Mouse (Mus musculus): Measurements from ENCODE around the gene Dclk1. TPM values are rescaled to one million over a fixed set of nuclear protein-coding genes. Genes with fewer than 3 reads are reported as not detected.

Dclk1 gene
- total and polyA plus RNA-seq, 2 experiments from 2014 or later: 213 to 214 TPM

GRCm38 (mm10) chr3:55545916-55546315, 303.8 kb downstream of the Dclk1 start:
- Histone ChIP-seq H3K27ac (no peak overlapping the region), H3K4me1 (ENCODE audit: insufficient read depth, low read length) (peaks cover 21% of the 10 kb centered on the region), H3K27me3 (ENCODE audit: insufficient read depth, low read length) (no peaks in the 10 kb centered on the region), H3K4me2 (ENCODE audit: low read depth, low read length) (no peak overlapping the region), H3K4me3 (ENCODE audit: low read length) (no peak overlapping the region), H3K9me3 (ENCODE audit: low read length) (no peaks in the 10 kb centered on the region), H3K36me3 (ENCODE audit: insufficient read depth, low read length) (no peaks in the 10 kb centered on the region), H3K9ac (replicated peaks; ENCODE audit: low read length) (no peak overlapping the region)
- no peak for DNase-seq (ENCODE audit: low spot score)
- no peak for TF ChIP-seq CTCF (IDR thresholded peaks at IDR 0.05; ENCODE audit: low read depth)
- no peak for ATAC-seq
- WGBS: 90% methylated on average over 9 of the region's 9 CpGs

GRCm38 (mm10) chr3:55547106-55547505, 304.9 kb downstream of the Dclk1 start:
- no peak overlapping the region for H3K4me3 ChIP-seq (ENCODE audit: low read length)
- no peak overlapping the region for H3K4me2 ChIP-seq (ENCODE audit: low read depth, low read length)
- DNase-seq (ENCODE audit: low spot score) (no peak), ATAC-seq (no peak)
- no peak for TF ChIP-seq CTCF (IDR thresholded peaks at IDR 0.05; ENCODE audit: low read depth)
- 75% methylated on average over 2 of the region's 2 CpGs for WGBS
- no peak overlapping the region for H3K27ac ChIP-seq
- H3K9me3 ChIP-seq (ENCODE audit: low read length): no peaks in the 10 kb centered on the region
- no peak overlapping the region for H3K9ac ChIP-seq (replicated peaks; ENCODE audit: low read length)
- H3K27me3 ChIP-seq (ENCODE audit: insufficient read depth, low read length): no peaks in the 10 kb centered on the region
- no peaks in the 10 kb centered on the region for H3K36me3 ChIP-seq (ENCODE audit: insufficient read depth, low read length)
- peaks cover 17% of the 10 kb centered on the region for H3K4me1 ChIP-seq (ENCODE audit: insufficient read depth, low read length)

GRCm38 (mm10) chr3:55549376-55549775, 307.2 kb downstream of the Dclk1 start:
- DNase-seq (ENCODE audit: low spot score): no peak
- no peak for ATAC-seq
- no peaks in the 10 kb centered on the region for H3K27me3 ChIP-seq (ENCODE audit: insufficient read depth, low read length)
- H3K27ac ChIP-seq: no peak overlapping the region
- no peak for TF ChIP-seq CTCF (IDR thresholded peaks at IDR 0.05; ENCODE audit: low read depth)
- H3K9me3 ChIP-seq (ENCODE audit: low read length): no peaks in the 10 kb centered on the region
- H3K4me1 ChIP-seq (ENCODE audit: insufficient read depth, low read length): peaks cover 1% of the 10 kb centered on the region
- no peak overlapping the region for H3K9ac ChIP-seq (replicated peaks; ENCODE audit: low read length)
- H3K4me3 ChIP-seq (ENCODE audit: low read length): no peak overlapping the region
- no peak overlapping the region for H3K4me2 ChIP-seq (ENCODE audit: low read depth, low read length)
- no peaks in the 10 kb centered on the region for H3K36me3 ChIP-seq (ENCODE audit: insufficient read depth, low read length)
- 91% methylated on average over 7 of the region's 7 CpGs for WGBS

- no peaks in the 10 kb centered on the region for H3K36me3 ChIP-seq (ENCODE audit: insufficient read depth, low read length)
- no peaks in the 10 kb centered on the region for H3K9me3 ChIP-seq (ENCODE audit: low read length)
- DNase-seq (ENCODE audit: low spot score): peak; percentile 54
- H3K4me2 ChIP-seq (ENCODE audit: low read depth, low read length): no peak overlapping the region
- no peak for ATAC-seq
- no peak overlapping the region for H3K9ac ChIP-seq (replicated peaks; ENCODE audit: low read length)
- TF ChIP-seq CTCF (IDR thresholded peaks at IDR 0.05; ENCODE audit: low read depth): no peak
- H3K4me3 ChIP-seq (ENCODE audit: low read length): no peak overlapping the region
- 64% methylated on average over 4 of the region's 4 CpGs for WGBS
- H3K4me1 ChIP-seq (ENCODE audit: insufficient read depth, low read length): no peaks in the 10 kb centered on the region
- H3K27me3 ChIP-seq (ENCODE audit: insufficient read depth, low read length): no peaks in the 10 kb centered on the region
- H3K27ac ChIP-seq: no peak overlapping the region
Observed at GRCm38 (mm10) chr3:55550962-55551361, 308.8 kb downstream of the Dclk1 start.

GRCm38 (mm10) chr3:55551912-55552311, 309.7 kb downstream of the Dclk1 start:
- no peaks in the 10 kb centered on the region for H3K9me3 ChIP-seq (ENCODE audit: low read length)
- H3K4me3 ChIP-seq (ENCODE audit: low read length): no peak overlapping the region
- H3K36me3 ChIP-seq (ENCODE audit: insufficient read depth, low read length): no peaks in the 10 kb centered on the region
- H3K4me1 ChIP-seq (ENCODE audit: insufficient read depth, low read length): no peaks in the 10 kb centered on the region
- no peak overlapping the region for H3K9ac ChIP-seq (replicated peaks; ENCODE audit: low read length)
- no peak overlapping the region for H3K27ac ChIP-seq
- DNase-seq (ENCODE audit: low spot score): no peak
- ATAC-seq: no peak
- WGBS: 70% methylated on average over 4 of the region's 4 CpGs
- no peak for TF ChIP-seq CTCF (IDR thresholded peaks at IDR 0.05; ENCODE audit: low read depth)
- H3K27me3 ChIP-seq (ENCODE audit: insufficient read depth, low read length): no peaks in the 10 kb centered on the region
- H3K4me2 ChIP-seq (ENCODE audit: low read depth, low read length): no peak overlapping the region

GRCm38 (mm10) chr3:55553031-55553430, 310.9 kb downstream of the Dclk1 start:
- ATAC-seq (no peak), DNase-seq (ENCODE audit: low spot score) (no peak)
- no peak for TF ChIP-seq CTCF (IDR thresholded peaks at IDR 0.05; ENCODE audit: low read depth)
- Histone ChIP-seq H3K9me3 (ENCODE audit: low read length) (no peaks in the 10 kb centered on the region), H3K4me2 (ENCODE audit: low read depth, low read length) (no peak overlapping the region), H3K4me1 (ENCODE audit: insufficient read depth, low read length) (no peaks in the 10 kb centered on the region), H3K4me3 (ENCODE audit: low read length) (no peak overlapping the region), H3K27me3 (ENCODE audit: insufficient read depth, low read length) (no peaks in the 10 kb centered on the region), H3K27ac (no peak overlapping the region), H3K9ac (replicated peaks; ENCODE audit: low read length) (no peak overlapping the region), H3K36me3 (ENCODE audit: insufficient read depth, low read length) (no peaks in the 10 kb centered on the region)
- 91% methylated on average over 9 of the region's 9 CpGs for WGBS

GRCm38 (mm10) chr3:55555848-55556247, 313.7 kb downstream of the Dclk1 start:
- Histone ChIP-seq H3K9ac (replicated peaks; ENCODE audit: low read length) (no peak overlapping the region), H3K27me3 (ENCODE audit: insufficient read depth, low read length) (no peaks in the 10 kb centered on the region), H3K4me2 (ENCODE audit: low read depth, low read length) (no peak overlapping the region), H3K4me1 (ENCODE audit: insufficient read depth, low read length) (no peaks in the 10 kb centered on the region), H3K27ac (no peak overlapping the region), H3K9me3 (ENCODE audit: low read length) (no peaks in the 10 kb centered on the region), H3K36me3 (ENCODE audit: insufficient read depth, low read length) (no peaks in the 10 kb centered on the region), H3K4me3 (ENCODE audit: low read length) (no peak overlapping the region)
- 62% methylated on average over 6 of the region's 6 CpGs for WGBS
- DNase-seq (ENCODE audit: low spot score) (peak; percentile 21), ATAC-seq (no peak)
- TF ChIP-seq CTCF (IDR thresholded peaks at IDR 0.05; ENCODE audit: low read depth): no peak

Measured in hindbrain, postnatal 0 days (tissue).